Mouse (Mus musculus) neural tube, embryonic 15.5 days (tissue): ENCODE measurements around the gene Card11. TPM values are rescaled to one million over a fixed set of nuclear protein-coding genes. Genes with fewer than 3 reads are reported as not detected.

Experiments used
- ATAC-seq: fragments of 200-750 bp; cut with Nextera tagmentation; 2 replicates; pipeline ENCODE4 v1.8.0; 2017; ENCODE audit warnings: mild to moderate bottlenecking, moderate TSS enrichment, moderate library complexity; ENCODE audit not compliant: low FRiP score
- H3K27ac ChIP-seq: fragments of 300-500 bp; sonication (generic); replicated peaks from 2 replicates; pipeline ENCODE4 v1.5.1; 2015; ENCODE audit warnings: mild to moderate bottlenecking, inconsistent platforms
- H3K27me3 ChIP-seq: fragments of 300-500 bp; sonication (generic); replicated peaks from 2 replicates; pipeline ENCODE4 v1.6.1; 2015; ENCODE audit warnings: inconsistent platforms
- H3K36me3 ChIP-seq: fragments of 300-500 bp; sonication (generic); 2 replicates; pipeline ENCODE4 v1.6.1; 2015; ENCODE audit warnings: inconsistent platforms
- H3K4me1 ChIP-seq: fragments of 300-500 bp; sonication (generic); 2 replicates; pipeline ENCODE4 v1.6.1; 2015; ENCODE audit warnings: inconsistent platforms
- H3K4me2 ChIP-seq: fragments of 300-500 bp; sonication (generic); 2 replicates; pipeline ENCODE4 v1.6.1; 2015; ENCODE audit warnings: inconsistent platforms, mild to moderate bottlenecking, moderate library complexity
- H3K4me3 ChIP-seq: fragments of 300-500 bp; sonication (generic); replicated peaks from 2 replicates; pipeline ENCODE4 v1.5.1; 2015; ENCODE audit warnings: mild to moderate bottlenecking, inconsistent platforms
- H3K9ac ChIP-seq: fragments of 300-500 bp; sonication (generic); replicated peaks from 2 replicates; pipeline ENCODE4 v1.6.1; 2015; ENCODE audit warnings: mild to moderate bottlenecking, inconsistent platforms
- H3K9me3 ChIP-seq: fragments of 300-500 bp; sonication (generic); replicated peaks from 2 replicates; pipeline ENCODE4 v1.6.1; 2016; ENCODE audit warnings: inconsistent platforms
- WGBS: fragments of 180-500 bp; shearing (Covaris S2); methylation state at CpG from one replicate; pipeline ENCODE4 v1.1.7; 2015; ENCODE audit warnings: mixed read lengths; 5-methylcytosine and 5-hydroxymethylcytosine counted together
- polyA plus RNA-seq: library from polyadenylated mRNA; unstranded; fragments of >200 nt; fragmentation: Nextera tagmentation; extraction: Ambion mirVana; gene quantifications from 2 replicates; pipeline ENCODE4 v1.2.1, GENCODE M21; 2015

The Card11 gene
- polyA plus RNA-seq, 1 experiment from 2014 or later, result 0.26 TPM

- WGBS, result 90% methylated on average over 9 of the region's 9 CpGs
- H3K4me2 ChIP-seq, result no peak overlapping the region
- H3K36me3 ChIP-seq, result no peaks in the 10 kb centered on the region
These were observed 14.9 kb downstream of the Card11 start for GRCm38 (mm10) chr5:140985311-140986050.

GRCm38 (mm10) chr5:140981370-140981805, 19.0 kb downstream of the Card11 start:
- no peaks in the 10 kb centered on the region for H3K27me3 ChIP-seq
- 21% methylated on average over 6 of the region's 6 CpGs for WGBS
- no peak overlapping the region for H3K9ac ChIP-seq
- no peak overlapping the region for H3K4me2 ChIP-seq
- ATAC-seq, result no peak
- no peaks in the 10 kb centered on the region for H3K9me3 ChIP-seq
- no peaks in the 10 kb centered on the region for H3K4me1 ChIP-seq
- no peak overlapping the region for H3K27ac ChIP-seq
- no peak overlapping the region for H3K4me3 ChIP-seq
- H3K36me3 ChIP-seq, result no peaks in the 10 kb centered on the region

More at GRCm38 (mm10) chr5:140985311-140986050, 14.9 kb downstream of the Card11 start:
- Histone ChIP-seq H3K27ac (no peak overlapping the region), H3K4me3 (no peak overlapping the region), H3K9ac (no peak overlapping the region), H3K27me3 (no peaks in the 10 kb centered on the region), H3K4me1 (no peaks in the 10 kb centered on the region), H3K9me3 (no peaks in the 10 kb centered on the region)
- no peak for ATAC-seq

- H3K4me1 ChIP-seq, result no peaks in the 10 kb centered on the region
- H3K9ac ChIP-seq, result no peak overlapping the region
- 84% methylated on average over 5 of the region's 5 CpGs for WGBS
- no peak overlapping the region for H3K4me3 ChIP-seq
- no peak overlapping the region for H3K27ac ChIP-seq
- H3K4me2 ChIP-seq, result no peak overlapping the region
- ATAC-seq, result no peak
- H3K36me3 ChIP-seq, result no peaks in the 10 kb centered on the region
- H3K9me3 ChIP-seq, result no peaks in the 10 kb centered on the region
- no peaks in the 10 kb centered on the region for H3K27me3 ChIP-seq
These were observed 19.6 kb downstream of the Card11 start for GRCm38 (mm10) chr5:140980783-140981182.

- Histone ChIP-seq H3K9ac (no peak overlapping the region), H3K27ac (no peak overlapping the region)
- WGBS, result 96% methylated on average over 2 of the region's 2 CpGs
These were observed 20.3 kb downstream of the Card11 start for GRCm38 (mm10) chr5:140980051-140980450.

GRCm38 (mm10) chr5:140962945-140963344, 37.4 kb downstream of the Card11 start:
- WGBS, result 43% methylated on average over 9 of the region's 9 CpGs
- ATAC-seq, result no peak

More at GRCm38 (mm10) chr5:140980051-140980450, 20.3 kb downstream of the Card11 start:
- ATAC-seq, result no peak
- Histone ChIP-seq H3K36me3 (no peaks in the 10 kb centered on the region), H3K27me3 (no peaks in the 10 kb centered on the region), H3K4me2 (no peak overlapping the region), H3K9me3 (no peaks in the 10 kb centered on the region), H3K4me3 (no peak overlapping the region), H3K4me1 (no peaks in the 10 kb centered on the region)

GRCm38 (mm10) chr5:140960732-140961131, 39.6 kb downstream of the Card11 start:
- H3K4me1 ChIP-seq, result 0 out of 2 replicates have a peak, but pooled peaks cover 1% of the 10 kb centered on the region
- H3K4me3 ChIP-seq, result no peak overlapping the region
- no peak for ATAC-seq
- no peak overlapping the region for H3K9ac ChIP-seq
- no peaks in the 10 kb centered on the region for H3K27me3 ChIP-seq
- H3K27ac ChIP-seq, result no peak overlapping the region
- no peak overlapping the region for H3K4me2 ChIP-seq
- WGBS, result 79% methylated on average over 6 of the region's 6 CpGs
- no peaks in the 10 kb centered on the region for H3K36me3 ChIP-seq
- H3K9me3 ChIP-seq, result no peaks in the 10 kb centered on the region

More at GRCm38 (mm10) chr5:140962945-140963344, 37.4 kb downstream of the Card11 start:
- H3K9ac ChIP-seq, result no peak overlapping the region
- no peaks in the 10 kb centered on the region for H3K36me3 ChIP-seq
- H3K27ac ChIP-seq, result no peak overlapping the region
- H3K9me3 ChIP-seq, result no peaks in the 10 kb centered on the region
- 0 out of 2 replicates have a peak, but pooled peaks cover 7% of the 10 kb centered on the region for H3K4me1 ChIP-seq
- H3K4me2 ChIP-seq, result no peak overlapping the region
- H3K27me3 ChIP-seq, result no peaks in the 10 kb centered on the region
- H3K4me3 ChIP-seq, result no peak overlapping the region

- ATAC-seq, result no peak
- Histone ChIP-seq H3K27me3 (no peaks in the 10 kb centered on the region), H3K4me2 (no peak overlapping the region), H3K36me3 (no peaks in the 10 kb centered on the region), H3K9me3 (no peaks in the 10 kb centered on the region), H3K4me3 (no peak overlapping the region), H3K27ac (no peak overlapping the region), H3K9ac (no peak overlapping the region), H3K4me1 (no peaks in the 10 kb centered on the region)
- 88% methylated on average over 6 of the region's 6 CpGs for WGBS
These were observed 41.2 kb downstream of the Card11 start for GRCm38 (mm10) chr5:140959160-140959559.

- H3K4me3 ChIP-seq, result no peak overlapping the region
- no peak overlapping the region for H3K27ac ChIP-seq
- H3K9me3 ChIP-seq, result no peaks in the 10 kb centered on the region
- H3K4me2 ChIP-seq, result no peak overlapping the region
- H3K4me1 ChIP-seq, result no peaks in the 10 kb centered on the region
- 76% methylated on average over 4 of the region's 4 CpGs for WGBS
- no peaks in the 10 kb centered on the region for H3K27me3 ChIP-seq
- no peaks in the 10 kb centered on the region for H3K36me3 ChIP-seq
- ATAC-seq, result no peak
- no peak overlapping the region for H3K9ac ChIP-seq
These were observed 43.3 kb downstream of the Card11 start for GRCm38 (mm10) chr5:140957106-140957505.

GRCm38 (mm10) chr5:140955666-140956065, 44.7 kb downstream of the Card11 start:
- Histone ChIP-seq H3K4me1 (peaks cover 9% of the 10 kb centered on the region), H3K4me2 (no peak overlapping the region), H3K36me3 (no peaks in the 10 kb centered on the region), H3K9me3 (no peaks in the 10 kb centered on the region), H3K27ac (no peak overlapping the region), H3K9ac (no peak overlapping the region), H3K4me3 (no peak overlapping the region), H3K27me3 (no peaks in the 10 kb centered on the region)
- 94% methylated on average over 1 of the region's 1 CpGs for WGBS
- ATAC-seq, result no peak

- no peak for ATAC-seq
- Histone ChIP-seq H3K4me3 (no peak overlapping the region), H3K27me3 (no peaks in the 10 kb centered on the region), H3K4me1 (peaks cover 9% of the 10 kb centered on the region), H3K4me2 (no peak overlapping the region), H3K27ac (0 out of 2 replicates have a peak overlapping the region, but pooled peaks have one; percentile 45), H3K9me3 (no peaks in the 10 kb centered on the region), H3K9ac (no peak overlapping the region), H3K36me3 (no peaks in the 10 kb centered on the region)
- WGBS, result 69% methylated on average over 5 of the region's 5 CpGs
These were observed 48.6 kb downstream of the Card11 start for GRCm38 (mm10) chr5:140951801-140952200.

GRCm38 (mm10) chr5:140948009-140948408, 52.4 kb downstream of the Card11 start:
- H3K4me2 ChIP-seq, result no peak overlapping the region
- no peak for ATAC-seq
- 69% methylated on average over 10 of the region's 10 CpGs for WGBS

GRCm38 (mm10) chr5:140946034-140946433, 54.3 kb downstream of the Card11 start:
- 89% methylated on average over 6 of the region's 6 CpGs for WGBS
- Histone ChIP-seq H3K4me1 (peaks cover 6% of the 10 kb centered on the region), H3K36me3 (no peaks in the 10 kb centered on the region), H3K4me3 (no peak overlapping the region), H3K9me3 (no peaks in the 10 kb centered on the region), H3K27me3 (no peaks in the 10 kb centered on the region; the same call in 1 of the 2 replicates), H3K4me2 (no peak overlapping the region), H3K27ac (no peak overlapping the region), H3K9ac (no peak overlapping the region)
- no peak for ATAC-seq

More at GRCm38 (mm10) chr5:140948009-140948408, 52.4 kb downstream of the Card11 start:
- no peaks in the 10 kb centered on the region for H3K27me3 ChIP-seq
- no peak overlapping the region for H3K4me3 ChIP-seq
- H3K4me1 ChIP-seq, result peaks cover 9% of the 10 kb centered on the region
- H3K9me3 ChIP-seq, result no peaks in the 10 kb centered on the region
- H3K27ac ChIP-seq, result no peak overlapping the region
- H3K9ac ChIP-seq, result no peak overlapping the region
- H3K36me3 ChIP-seq, result no peaks in the 10 kb centered on the region
